Mouse (Mus musculus) hindbrain, embryonic 13.5 days (tissue): Measurements from ENCODE around the gene Dmkn. TPM values are rescaled to one million over a fixed set of nuclear protein-coding genes. Genes with fewer than 3 reads are reported as not detected.
"Not testable (repeated sequence)": the region's sequence is repeated elsewhere in the genome, so short reads cannot be mapped to it uniquely, and the experiment has no call there.

ENCODE experiments used
- ATAC-seq: fragments of 200-750 bp; cut with Nextera tagmentation; 2 replicates; pipeline ENCODE4 v1.8.0; 2017; ENCODE audit warnings: moderate TSS enrichment; ENCODE audit not compliant: low FRiP score
- H3K27ac ChIP-seq: fragments of 300-500 bp; sonication (generic); 2 replicates; pipeline ENCODE4 v1.5.1; 2015; ENCODE audit warnings: inconsistent platforms, mild to moderate bottlenecking, moderate library complexity
- H3K27me3 ChIP-seq: fragments of 300-500 bp; sonication (generic); 2 replicates; pipeline ENCODE4 v1.6.1; 2015; ENCODE audit warnings: mild to moderate bottlenecking, inconsistent platforms
- H3K36me3 ChIP-seq: fragments of 300-500 bp; sonication (generic); 2 replicates; pipeline ENCODE4 v1.6.1; 2015; ENCODE audit warnings: mild to moderate bottlenecking, inconsistent platforms
- H3K4me1 ChIP-seq: fragments of 300-500 bp; sonication (generic); replicated peaks from 2 replicates; pipeline ENCODE4 v1.6.1; 2015; ENCODE audit warnings: inconsistent platforms
- H3K4me2 ChIP-seq: fragments of 300-500 bp; sonication (generic); 2 replicates; pipeline ENCODE4 v1.6.1; 2015; ENCODE audit warnings: inconsistent platforms, mild to moderate bottlenecking, moderate library complexity
- H3K4me3 ChIP-seq: fragments of 300-500 bp; sonication (generic); 2 replicates; pipeline ENCODE4 v1.5.1; 2015; ENCODE audit warnings: mild to moderate bottlenecking, inconsistent platforms
- H3K9ac ChIP-seq: fragments of 300-500 bp; sonication (generic); 2 replicates; pipeline ENCODE4 v1.6.1; 2015; ENCODE audit warnings: mild to moderate bottlenecking, inconsistent platforms
- H3K9me3 ChIP-seq: fragments of 300-500 bp; sonication (generic); 2 replicates; pipeline ENCODE4 v1.6.1; 2016; ENCODE audit warnings: inconsistent platforms
- WGBS: fragments of 180-500 bp; shearing (Covaris S2); methylation state at CpG from one replicate; pipeline ENCODE4 v1.1.7; 2015; 5-methylcytosine and 5-hydroxymethylcytosine counted together
- polyA plus RNA-seq: library from polyadenylated mRNA; unstranded; fragments of >200 nt; fragmentation: Nextera tagmentation; extraction: Ambion mirVana; gene quantifications from 2 replicates; pipeline ENCODE4 v1.2.1, GENCODE M21; 2015

Gene Dmkn
- polyA plus RNA-seq, 1 experiment from 2014 or later, result 0.52 TPM

DNA sequence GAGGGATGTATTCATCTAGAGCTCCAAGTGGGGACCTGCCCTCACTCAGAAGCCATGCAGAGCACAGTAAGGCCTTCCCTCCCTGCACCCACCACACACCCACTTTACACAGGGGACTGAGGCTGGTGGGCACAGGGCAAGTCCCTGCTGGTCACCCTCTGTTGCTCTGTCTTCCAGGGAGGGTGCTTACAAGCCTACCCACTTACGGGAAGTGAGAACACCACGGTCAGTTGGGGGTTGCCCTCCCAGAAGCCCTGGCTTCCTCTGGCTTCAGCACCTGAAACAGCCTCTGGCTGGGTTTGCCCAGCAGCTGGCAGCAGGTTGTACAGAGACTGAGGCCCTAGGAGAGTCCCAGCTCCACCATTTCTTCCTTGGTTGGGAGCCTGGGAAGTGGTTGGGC is 21.0 kb upstream of the Dmkn start:
- H3K4me1 ChIP-seq, H3K4me2 ChIP-seq, H3K9me3 ChIP-seq, H3K27ac ChIP-seq, H3K27me3 ChIP-seq, H3K9ac ChIP-seq, ATAC-seq, H3K4me3 ChIP-seq: not testable (repeated sequence)
- WGBS, result 94% methylated on average over 2 of the region's 2 CpGs
- peaks cover 31% of the 10 kb centered on the region for H3K36me3 ChIP-seq

DNA sequence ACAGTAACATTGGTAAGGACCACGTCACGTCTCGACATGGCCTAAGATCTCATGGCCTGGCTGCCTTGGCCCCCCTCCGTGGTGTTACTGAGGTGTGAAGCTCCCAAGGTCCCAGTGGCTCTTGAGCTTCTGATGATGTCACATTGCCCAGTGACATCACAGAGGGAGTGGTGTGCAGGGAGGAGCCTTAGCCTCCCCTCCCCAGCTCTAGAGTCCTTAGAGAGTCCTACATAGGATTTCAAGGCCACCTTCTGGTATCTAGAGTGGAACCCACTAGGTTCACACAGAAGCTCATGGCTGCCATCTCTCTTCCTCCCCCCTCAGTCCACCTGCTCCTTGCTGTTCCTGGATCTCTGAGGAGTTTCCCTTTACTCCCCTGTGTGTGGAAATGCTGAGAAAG is 19.9 kb upstream of the Dmkn start, which contains the start of gene Gapdhs:
Gene Gapdhs (minus strand): TSS at position 65 of the 400 bp plus-strand sequence.
- not testable (repeated sequence) for H3K9ac ChIP-seq, H3K4me1 ChIP-seq, H3K4me2 ChIP-seq, H3K27ac ChIP-seq, ATAC-seq, H3K4me3 ChIP-seq, H3K9me3 ChIP-seq, H3K27me3 ChIP-seq
- WGBS, result 100% methylated on average over 1 of the region's 4 CpGs
- H3K36me3 ChIP-seq, result peaks cover 30% of the 10 kb centered on the region

DNA sequence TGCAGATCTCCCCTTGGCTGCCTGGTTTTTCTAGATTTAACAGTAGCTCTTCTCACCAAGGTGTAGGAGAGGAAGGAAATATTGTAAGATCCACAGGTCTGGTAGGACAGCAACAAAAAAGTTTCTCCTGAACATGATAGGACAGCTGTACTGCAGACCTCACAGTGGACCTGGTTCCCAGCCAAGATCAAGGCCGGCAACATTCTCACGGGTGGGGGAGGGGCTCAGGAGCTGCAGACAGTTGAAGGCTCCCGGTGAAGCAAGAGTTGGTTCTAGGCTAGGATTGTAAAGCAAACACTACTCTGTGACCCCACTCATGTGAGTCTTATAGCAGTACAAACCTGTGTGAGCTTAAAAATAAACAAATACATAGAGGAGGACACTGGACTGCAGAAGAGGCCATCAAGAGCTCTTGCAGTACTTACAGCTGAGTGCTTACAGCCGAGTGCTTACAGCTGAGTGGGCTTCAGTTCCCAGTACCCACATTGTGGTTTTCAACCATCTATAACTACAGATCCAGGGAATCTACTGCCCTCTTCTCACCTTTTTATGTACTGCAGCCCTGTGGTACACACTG is 19.4 kb upstream of the Dmkn start:
- Histone ChIP-seq H3K36me3 (peaks cover 30% of the 10 kb centered on the region), H3K4me1 (peaks cover 6% of the 10 kb centered on the region; the same call in 1 of the 2 replicates), H3K4me2 (no peak overlapping the region), H3K27ac (no peak overlapping the region), H3K9ac (no peak overlapping the region), H3K4me3 (no peak overlapping the region), H3K9me3 (no peaks in the 10 kb centered on the region), H3K27me3 (no peaks in the 10 kb centered on the region)
- WGBS, result 48% methylated on average over 4 of the region's 4 CpGs
- no peak for ATAC-seq

DNA sequence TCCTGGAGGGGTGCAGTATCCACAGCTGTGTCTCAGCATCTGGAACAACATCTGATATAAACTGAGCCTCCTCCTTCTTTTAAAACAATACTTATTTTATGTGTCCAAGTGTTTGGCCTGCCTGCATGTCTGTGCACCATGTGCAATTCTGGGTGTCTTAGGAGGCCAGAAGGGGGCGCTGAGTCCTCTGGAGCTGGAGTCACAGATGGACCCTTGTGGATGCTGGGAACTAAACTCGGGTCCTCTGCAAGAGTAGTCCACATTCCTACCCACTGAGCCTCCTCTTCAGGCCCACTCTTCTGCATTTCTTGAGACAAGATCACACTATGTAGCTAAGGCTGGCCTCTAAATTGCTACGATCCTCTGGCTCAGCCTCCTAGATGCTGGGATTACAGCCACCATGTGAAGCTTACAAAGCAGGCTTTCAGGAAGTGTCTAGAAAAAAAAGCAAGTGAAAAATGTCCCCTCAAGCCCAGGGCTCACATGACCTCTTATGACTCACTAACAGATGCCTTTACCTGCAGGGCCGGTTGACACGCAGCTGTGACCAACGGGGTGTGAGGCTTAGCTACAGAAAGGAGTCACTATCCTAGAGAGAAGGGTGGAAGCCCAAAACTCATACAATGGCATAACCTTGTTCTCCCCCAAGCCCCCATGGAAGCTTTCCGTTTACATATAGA is 15.9 kb upstream of the Dmkn start:
- no peak overlapping the region for H3K4me2 ChIP-seq
- H3K27ac ChIP-seq, result no peak overlapping the region
- 86% methylated on average over 7 of the region's 7 CpGs for WGBS
- H3K9ac ChIP-seq, result no peak overlapping the region
- peaks cover 6% of the 10 kb centered on the region; the same call in 1 of the 2 replicates for H3K4me1 ChIP-seq
- H3K4me3 ChIP-seq, result no peak overlapping the region
- no peaks in the 10 kb centered on the region for H3K9me3 ChIP-seq
- no peaks in the 10 kb centered on the region for H3K27me3 ChIP-seq
- no peak for ATAC-seq
- peaks cover 17% of the 10 kb centered on the region for H3K36me3 ChIP-seq

DNA sequence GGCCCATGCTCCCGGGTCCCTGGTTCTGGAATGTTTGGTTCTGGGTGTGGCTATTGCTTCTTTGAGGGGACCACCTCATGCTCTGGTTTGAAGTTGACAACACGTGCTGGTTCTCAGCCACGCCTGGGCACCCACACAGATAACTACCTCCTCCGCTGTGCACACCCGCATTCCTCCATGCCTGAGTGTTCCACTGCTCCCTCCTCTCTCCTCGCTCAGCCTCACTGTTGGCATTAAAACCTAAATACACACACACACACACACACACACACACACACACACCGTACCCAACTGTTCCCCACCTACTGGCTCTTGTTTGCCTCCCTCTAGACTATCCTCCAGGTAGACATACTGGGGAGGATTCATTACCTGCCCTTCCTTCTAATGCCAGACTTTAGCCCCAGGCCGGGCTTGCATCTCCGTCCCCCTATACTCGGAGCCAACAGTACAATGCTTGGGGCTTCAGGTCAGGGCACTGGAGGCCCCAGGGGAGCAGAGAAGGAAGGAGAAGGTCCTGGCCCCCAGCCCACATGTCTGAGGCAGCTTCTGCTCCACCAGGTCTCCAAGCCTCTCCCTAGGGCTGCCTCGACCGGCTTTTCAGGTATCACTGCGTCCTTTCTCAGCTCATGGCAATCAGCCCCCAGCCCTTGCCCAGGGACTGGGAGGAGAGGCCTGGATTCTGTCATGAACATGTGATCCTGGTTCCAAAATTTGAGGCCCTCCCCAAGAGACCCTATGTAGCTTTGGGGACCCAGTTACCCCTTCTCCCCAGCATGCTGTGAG is 13.5 kb upstream of the Dmkn start:
- Histone ChIP-seq H3K9me3 (0 out of 2 replicates have a peak, but pooled peaks cover 4% of the 10 kb centered on the region), H3K27me3 (no peaks in the 10 kb centered on the region), H3K4me1 (no peaks in the 10 kb centered on the region), H3K36me3 (peaks cover 33% of the 10 kb centered on the region), H3K4me3 (no peak overlapping the region), H3K27ac (no peak overlapping the region), H3K4me2 (no peak overlapping the region), H3K9ac (no peak overlapping the region)
- ATAC-seq, result peak; percentile 39; the same call in 1 of the 2 replicates
- WGBS, result 87% methylated on average over 13 of the region's 13 CpGs

GRCm38 (mm10) chr7:30751086-30751669 is 12.4 kb upstream of the Dmkn start, which contains the start of gene Sbsn:
TSS of gene Sbsn (plus strand) at chr7:30751471.
- no peak within 1 kb of the TSS for H3K27ac ChIP-seq
- H3K36me3 ChIP-seq, result peaks cover 45% of the 10 kb centered on the region
- H3K4me3 ChIP-seq, result no peak within 1 kb of the TSS
- no peaks in the 10 kb centered on the region for H3K27me3 ChIP-seq
- no peak within 1 kb of the TSS for H3K4me2 ChIP-seq
- ATAC-seq, result no peak
- H3K9me3 ChIP-seq, result 0 out of 2 replicates have a peak, but pooled peaks cover 7% of the 10 kb centered on the region
- H3K4me1 ChIP-seq, result no peaks in the 10 kb centered on the region
- WGBS, result 68% methylated on average over 5 of the region's 5 CpGs
- no peak within 1 kb of the TSS for H3K9ac ChIP-seq

DNA sequence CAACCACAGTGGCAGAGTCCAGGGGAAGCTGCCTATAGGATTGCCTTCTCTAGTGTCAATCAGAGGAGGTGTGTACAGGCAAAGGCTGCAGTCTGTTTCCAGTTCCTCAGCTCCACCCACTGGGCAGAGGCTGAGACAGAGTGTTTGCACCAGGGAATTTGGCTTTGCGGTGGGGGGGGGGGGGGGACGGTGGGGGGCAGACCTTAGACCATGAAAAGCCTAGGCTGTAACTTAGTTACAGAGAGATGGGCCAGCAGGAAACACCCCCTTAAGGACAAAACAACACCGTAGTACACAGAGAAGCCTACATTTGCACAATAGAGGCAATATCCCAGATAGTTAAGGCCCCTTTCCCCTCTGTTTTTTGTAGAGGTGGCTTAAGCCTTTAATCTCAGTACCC is 6.6 kb upstream of the Dmkn start:
- Histone ChIP-seq H3K9ac (no peak overlapping the region), H3K9me3 (0 out of 2 replicates have a peak, but pooled peaks cover 7% of the 10 kb centered on the region), H3K4me2 (no peak overlapping the region), H3K27ac (no peak overlapping the region), H3K27me3 (no peaks in the 10 kb centered on the region), H3K36me3 (peaks cover 36% of the 10 kb centered on the region), H3K4me1 (no peaks in the 10 kb centered on the region), H3K4me3 (no peak overlapping the region)
- 82% methylated on average over 2 of the region's 3 CpGs for WGBS
- no peak for ATAC-seq

GRCm38 (mm10) chr7:30758853-30759252 is 4.7 kb upstream of the Dmkn start:
- H3K27ac ChIP-seq, result no peak overlapping the region
- no peaks in the 10 kb centered on the region for H3K4me1 ChIP-seq
- 0 out of 2 replicates have a peak, but pooled peaks cover 7% of the 10 kb centered on the region for H3K9me3 ChIP-seq
- no peak for ATAC-seq
- 0 out of 2 replicates have a peak, but pooled peaks cover 1% of the 10 kb centered on the region for H3K27me3 ChIP-seq
- no peak overlapping the region for H3K4me3 ChIP-seq
- peaks cover 31% of the 10 kb centered on the region for H3K36me3 ChIP-seq
- 45% methylated on average over 4 of the region's 4 CpGs for WGBS
- H3K9ac ChIP-seq, result no peak overlapping the region
- no peak overlapping the region for H3K4me2 ChIP-seq

GRCm38 (mm10) chr7:30761769-30762352 is 1.7 kb upstream of the Dmkn start:
- H3K27me3 ChIP-seq, result 0 out of 2 replicates have a peak, but pooled peaks cover 5% of the 10 kb centered on the region
- ATAC-seq, result no peak
- no peak overlapping the region for H3K27ac ChIP-seq
- peaks cover under 1% of the 10 kb centered on the region for H3K36me3 ChIP-seq
- no peak overlapping the region for H3K4me2 ChIP-seq
- 0 out of 2 replicates have a peak, but pooled peaks cover 5% of the 10 kb centered on the region for H3K4me1 ChIP-seq
- H3K9me3 ChIP-seq, result no peaks in the 10 kb centered on the region
- no peak overlapping the region for H3K4me3 ChIP-seq
- WGBS, result 76% methylated on average over 4 of the region's 4 CpGs
- H3K9ac ChIP-seq, result no peak overlapping the region

GRCm38 (mm10) chr7:30765173-30765572 is 1.6 kb downstream of the Dmkn start:
- no peak overlapping the region for H3K9ac ChIP-seq
- no peaks in the 10 kb centered on the region for H3K36me3 ChIP-seq
- no peak for ATAC-seq
- 0 out of 2 replicates have a peak, but pooled peaks cover 9% of the 10 kb centered on the region for H3K27me3 ChIP-seq
- no peak overlapping the region for H3K27ac ChIP-seq
- 56% methylated on average over 11 of the region's 11 CpGs for WGBS
- 0 out of 2 replicates have a peak overlapping the region, but pooled peaks have one; percentile 11 for H3K4me3 ChIP-seq
- H3K4me1 ChIP-seq, result 0 out of 2 replicates have a peak, but pooled peaks cover 5% of the 10 kb centered on the region
- H3K9me3 ChIP-seq, result no peaks in the 10 kb centered on the region
- H3K4me2 ChIP-seq, result peak overlapping the region; percentile 29

DNA sequence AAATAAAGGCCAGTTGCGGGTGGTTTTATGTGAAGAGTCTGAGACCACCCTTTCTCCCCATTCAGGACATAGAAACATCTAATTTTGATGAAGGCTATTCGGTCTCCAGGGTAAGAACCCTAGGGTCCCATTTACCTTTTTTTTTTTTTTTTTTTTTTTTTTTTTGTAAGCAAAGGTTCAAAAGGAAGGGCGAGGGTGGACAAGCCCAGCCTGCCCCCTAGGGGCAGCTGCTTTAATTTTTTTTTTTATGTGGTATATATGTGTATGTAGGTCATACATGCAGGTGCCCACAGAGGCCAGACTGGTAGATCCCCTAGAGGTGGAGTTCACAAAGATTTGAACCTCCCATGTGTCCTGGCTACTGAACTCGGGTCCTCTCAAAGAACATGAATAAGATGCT is 2.9 kb downstream of the Dmkn start:
- H3K4me3 ChIP-seq, result no peak overlapping the region
- 89% methylated on average over 4 of the region's 4 CpGs for WGBS
- no peak for ATAC-seq
- no peaks in the 10 kb centered on the region for H3K9me3 ChIP-seq
- H3K9ac ChIP-seq, result no peak overlapping the region
- no peak overlapping the region for H3K4me2 ChIP-seq
- no peaks in the 10 kb centered on the region for H3K36me3 ChIP-seq
- H3K27ac ChIP-seq, result no peak overlapping the region
- 0 out of 2 replicates have a peak, but pooled peaks cover 9% of the 10 kb centered on the region for H3K27me3 ChIP-seq
- 0 out of 2 replicates have a peak, but pooled peaks cover 5% of the 10 kb centered on the region for H3K4me1 ChIP-seq
